Mouse (Mus musculus) megakaryocyte progenitor cell, adult 5-6 weeks (primary cell): ENCODE data around the gene Zswim3. TPM values are rescaled to one million over a fixed set of nuclear protein-coding genes. Genes with fewer than 3 reads are reported as not detected.

ENCODE experiments used
- ATAC-seq: replicated peaks from 2 replicates; pipeline ENCODE4 v1.8.0; 2016; ENCODE audit warnings: mild to moderate bottlenecking, moderate TSS enrichment, inconsistent platforms; ENCODE audit not compliant: poor library complexity
- total RNA-seq, 2 experiments: library from RNA; stranded (forward) in 1 of 2; stranded (reverse) in 1 of 2; fragments of 157-497, 149-512 nt in 1 of 2; fragments of 200-1000 nt in 1 of 2; gene quantifications; 2 replicates each; pipeline versions ENCODE4 v1.2.3 to v1.2.4; 2015 to 2017

The Zswim3 gene
- total RNA-seq, 2 experiments from 2014 or later: 2.5 to 6.7 TPM

GRCm38 (mm10) chr2:164803921-164804313 lies 981 bp upstream of the Zswim3 start:
- ATAC-seq: no peak

- ATAC-seq: peak; percentile 50
These were observed 427 bp downstream of the Zswim3 start for GRCm38 (mm10) chr2:164805332-164805718.

- no peak for ATAC-seq
These were observed 1.7 kb downstream of the Zswim3 start for GRCm38 (mm10) chr2:164806614-164807013.

GRCm38 (mm10) chr2:164813557-164813956 lies 8.7 kb downstream of the Zswim3 start:
- no peak for ATAC-seq

- ATAC-seq: peak; percentile 77
These were observed 10.4 kb downstream of the Zswim3 start for GRCm38 (mm10) chr2:164815348-164815747.

GRCm38 (mm10) chr2:164815821-164816220 lies 10.9 kb downstream of the Zswim3 start:
- ATAC-seq: peak; percentile 82

GRCm38 (mm10) chr2:164817206-164817605 lies 12.3 kb downstream of the Zswim3 start:
- ATAC-seq: no peak

- ATAC-seq: no peak
These were observed 12.8 kb downstream of the Zswim3 start for GRCm38 (mm10) chr2:164817703-164818102.

GRCm38 (mm10) chr2:164821060-164821459 lies 16.2 kb downstream of the Zswim3 start:
- ATAC-seq: no peak

- ATAC-seq: peak; percentile 98
These were observed 17.8 kb downstream of the Zswim3 start, which contains the start of gene Zswim1 for GRCm38 (mm10) chr2:164822636-164823165. Gene Zswim1, plus strand, starts transcription at chr2:164822686.

- peak; percentile 63 for ATAC-seq
These were observed 18.3 kb downstream of the Zswim3 start for GRCm38 (mm10) chr2:164823181-164823585.

GRCm38 (mm10) chr2:164823969-164824368 lies 19.1 kb downstream of the Zswim3 start:
- ATAC-seq: no peak

GRCm38 (mm10) chr2:164825521-164825920 lies 20.6 kb downstream of the Zswim3 start:
- ATAC-seq: no peak

GRCm38 (mm10) chr2:164827146-164827850 lies 22.4 kb downstream of the Zswim3 start:
- ATAC-seq: no peak

- no peak for ATAC-seq
These were observed 23.5 kb downstream of the Zswim3 start, which contains the start of gene Spata25 for GRCm38 (mm10) chr2:164828437-164828836. Gene Spata25, minus strand, starts transcription at chr2:164828537.

GRCm38 (mm10) chr2:164829090-164829489 lies 24.2 kb downstream of the Zswim3 start:
- no peak for ATAC-seq

- ATAC-seq: no peak
These were observed 26.1 kb downstream of the Zswim3 start for GRCm38 (mm10) chr2:164831029-164831428.

GRCm38 (mm10) chr2:164832032-164832747 lies 27.3 kb downstream of the Zswim3 start:
- peak; percentile 2 for ATAC-seq

GRCm38 (mm10) chr2:164832748-164833301 lies 27.9 kb downstream of the Zswim3 start, which contains the start of gene Ctsa:
Gene Ctsa, plus strand, starts transcription at chr2:164832873.
- peak; percentile 85 for ATAC-seq

GRCm38 (mm10) chr2:164833314-164833959 lies 28.5 kb downstream of the Zswim3 start, which contains the start of gene Neurl2:
Gene Neurl2, minus strand, starts transcription at chr2:164833456.
- ATAC-seq: peak; percentile 45

- ATAC-seq: peak; percentile 21; the same call in 1 of the 2 replicates
These were observed 29.6 kb downstream of the Zswim3 start for GRCm38 (mm10) chr2:164834531-164834930.
